Mouse (Mus musculus) testis, adult 2 months (tissue): ENCODE results near the gene Sorcs1.

Experiments used
- CTCF ChIP-seq: fragments of 200-500 bp; IDR thresholded peaks from 2 replicates; pipeline ENCODE4 v1.5.1; 2012; ENCODE audit warnings: low read depth, mild to moderate bottlenecking, inconsistent platforms, low read length, moderate library complexity; ENCODE audit not compliant: control insufficient read depth, insufficient read depth, insufficient replicate concordance
- POLR2A ChIP-seq: fragments of 200-500 bp; IDR thresholded peaks from 2 replicates; pipeline ENCODE4 v1.6.1; 2012; ENCODE audit warnings: low read depth, mild to moderate bottlenecking, inconsistent platforms, low read length, moderate library complexity; ENCODE audit not compliant: control insufficient read depth

- TF ChIP-seq CTCF = no peak
- no peak for TF ChIP-seq POLR2A
Observed at GRCm38 (mm10) chr19:50398341-50398740, 280.1 kb downstream of the Sorcs1 start.
